Mouse (Mus musculus) B cell, adult (primary cell): ENCODE measurements around the gene Zbtb9. TPM values are rescaled to one million over a fixed set of nuclear protein-coding genes. Genes with fewer than 3 reads are reported as not detected.

ENCODE experiments used
- total RNA-seq: library from RNA; stranded (reverse); gene quantifications from 4 replicates; pipeline ENCODE4 v1.2.4, GENCODE M21; 2023; ENCODE audit not compliant: inconsistent age

Zbtb9 gene
- 15.3 to 20.4 TPM (median 18.7 TPM) in 4 replicates for total RNA-seq

GRCm38 (mm10) chr17:26972703-26973574, at the start of gene Zbtb9:
TSS of gene Zbtb9 (plus strand) at chr17:26973167.

GRCm38 (mm10) chr17:26932839-26933398, 40.0 kb upstream of the Zbtb9 start, which contains the start of gene Phf1:
TSS of gene Phf1 (plus strand) at chr17:26933052.

GRCm38 (mm10) chr17:26939178-26939972, 33.6 kb upstream of the Zbtb9 start, which contains the start of gene Cuta:
TSS of gene Cuta (minus strand) at chr17:26939569.

GRCm38 (mm10) chr17:26941031-26941789, 31.8 kb upstream of the Zbtb9 start, which contains the start of gene Syngap1:
TSS of gene Syngap1 (plus strand) at chr17:26941253.

GRCm38 (mm10) chr17:27028909-27029308, 55.9 kb downstream of the Zbtb9 start, which contains the start of gene Bak1:
TSS of gene Bak1 (minus strand) at chr17:27029009.

GRCm38 (mm10) chr17:27056812-27057516, 84.0 kb downstream of the Zbtb9 start, which contains the start of gene Itpr3:
TSS of gene Itpr3 (plus strand) at chr17:27057304.

Other genes with a start within 250 kb of the Zbtb9 start
- 41.7 to 57.4 TPM (median 48.1 TPM) in 4 replicates for gene Bnip1, start 192.1 kb upstream of the Zbtb9 start, total RNA-seq
- gene Nkx2-5, start 128.2 kb upstream of the Zbtb9 start, total RNA-seq, result not detected in 4 replicates
- gene Kifc5b, start 56.1 kb upstream of the Zbtb9 start, total RNA-seq, result 6.7 to 9.9 TPM (median 7.9 TPM) in 4 replicates
- gene Phf1, start 40.1 kb upstream of the Zbtb9 start, total RNA-seq, result 106 to 114 TPM (median 113 TPM) in 4 replicates
- gene Cuta, start 33.6 kb upstream of the Zbtb9 start, total RNA-seq, result 67.3 to 81.8 TPM (median 75.7 TPM) in 4 replicates
- 1.8 to 3.7 TPM (median 3.0 TPM) in 4 replicates for gene Syngap1, start 31.9 kb upstream of the Zbtb9 start, total RNA-seq
- gene Bak1, start 55.8 kb downstream of the Zbtb9 start, total RNA-seq, result 40.3 to 50.8 TPM (median 46.4 TPM) in 4 replicates
- 181 to 196 TPM (median 194 TPM) in 4 replicates for gene Itpr3, start 84.1 kb downstream of the Zbtb9 start, total RNA-seq
- 44.9 to 60.2 TPM (median 52.4 TPM) in 4 replicates for gene Uqcc2, start 160.7 kb downstream of the Zbtb9 start, total RNA-seq
- not detected in 4 replicates for gene Ip6k3, start 194.6 kb downstream of the Zbtb9 start, total RNA-seq
- gene Lemd2, start 231.3 kb downstream of the Zbtb9 start, total RNA-seq, result 77.1 to 81.8 TPM (median 80.2 TPM) in 4 replicates